Mouse (Mus musculus) forebrain, embryonic 14.5 days (tissue): ENCODE measurements around the gene Cdc40. TPM values are rescaled to one million over a fixed set of nuclear protein-coding genes. Genes with fewer than 3 reads are reported as not detected.

Source experiments
- ATAC-seq: fragments of 200-750 bp; cut with Nextera tagmentation; 2 replicates; pipeline ENCODE4 v1.8.0; 2017; ENCODE audit warnings: mild to moderate bottlenecking, moderate library complexity
- DNase-seq: peaks from one replicate; pipeline ENCODE4 v3.0.0-alpha.2; 2015; ENCODE audit warnings: low spot score
- H3K27ac ChIP-seq: fragments of 300-500 bp; sonication (generic); 2 replicates; pipeline ENCODE4 v1.5.1; 2014; ENCODE audit warnings: low read depth, mild to moderate bottlenecking, control low read depth, low read length, moderate library complexity
- H3K27me3 ChIP-seq: fragments of 300-500 bp; sonication (generic); replicated peaks from 2 replicates; pipeline ENCODE4 v1.6.1; 2014; ENCODE audit warnings: low read length, control low read depth, mixed read lengths; ENCODE audit not compliant: control insufficient read depth, insufficient read depth
- H3K36me3 ChIP-seq: fragments of 300-500 bp; sonication (generic); 2 replicates; pipeline ENCODE4 v1.6.1; 2014; ENCODE audit warnings: low read length, control low read depth; ENCODE audit not compliant: control insufficient read depth, insufficient read depth
- H3K4me1 ChIP-seq: fragments of 300-500 bp; sonication (generic); 2 replicates; pipeline ENCODE4 v1.6.1; 2014; ENCODE audit warnings: antibody characterized with exemption, low read length, control low read depth; ENCODE audit not compliant: control insufficient read depth, insufficient read depth
- H3K4me2 ChIP-seq: fragments of 300-500 bp; sonication (generic); 2 replicates; pipeline ENCODE4 v1.6.1; 2014; ENCODE audit warnings: mild to moderate bottlenecking, control low read depth, low read length
- H3K4me3 ChIP-seq: fragments of 300-500 bp; sonication (generic); 2 replicates; pipeline ENCODE4 v1.5.1; 2014; ENCODE audit warnings: low read depth, low read length, control low read depth
- H3K9ac ChIP-seq: fragments of 300-500 bp; sonication (generic); 2 replicates; pipeline ENCODE4 v1.6.1; 2014; ENCODE audit warnings: mild to moderate bottlenecking, low read length, control low read depth, moderate library complexity
- H3K9me3 ChIP-seq: fragments of 300-500 bp; sonication (generic); replicated peaks from 2 replicates; pipeline ENCODE4 v1.6.1; 2016; ENCODE audit warnings: low read length, control low read depth, mixed read lengths; ENCODE audit not compliant: control insufficient read depth
- WGBS: fragments of 180-500 bp; shearing (Covaris S2); extraction: QIAGEN DNeasy Blood & Tissue Kit; methylation state at CpG from one replicate; pipeline ENCODE4 v1.1.7; 2014; 5-methylcytosine and 5-hydroxymethylcytosine counted together
- polyA plus RNA-seq: library from polyadenylated mRNA; unstranded; fragments of >200 nt; fragmentation: Nextera tagmentation; extraction: Ambion mirVana; gene quantifications from 2 replicates; pipeline ENCODE4 v1.2.1, GENCODE M21; 2014

The Cdc40 gene
- polyA plus RNA-seq, 1 experiment from 2014 or later: 28.0 TPM

- no peak overlapping the region for H3K4me2 ChIP-seq
- H3K4me3 ChIP-seq: no peak overlapping the region
- H3K27me3 ChIP-seq: no peaks in the 10 kb centered on the region
- no peak for ATAC-seq
- no peak overlapping the region for H3K27ac ChIP-seq
- peaks cover 23% of the 10 kb centered on the region for H3K36me3 ChIP-seq
- H3K4me1 ChIP-seq: no peaks in the 10 kb centered on the region
- no peak overlapping the region for H3K9ac ChIP-seq
- no peaks in the 10 kb centered on the region for H3K9me3 ChIP-seq
- no peak for DNase-seq
Measured at GRCm38 (mm10) chr10:40851138-40851537, 32.0 kb downstream of the Cdc40 start.

- 90% methylated on average over 2 of the region's 2 CpGs for WGBS
- H3K27ac ChIP-seq: no peak overlapping the region
- no peak overlapping the region for H3K4me3 ChIP-seq
- peaks cover 25% of the 10 kb centered on the region for H3K36me3 ChIP-seq
- DNase-seq (no peak), ATAC-seq (no peak)
- no peak overlapping the region for H3K9ac ChIP-seq
- H3K4me1 ChIP-seq: no peaks in the 10 kb centered on the region
- H3K4me2 ChIP-seq: no peak overlapping the region
- no peaks in the 10 kb centered on the region for H3K27me3 ChIP-seq
- H3K9me3 ChIP-seq: no peaks in the 10 kb centered on the region
Measured at GRCm38 (mm10) chr10:40850644-40851043, 32.5 kb downstream of the Cdc40 start.

GRCm38 (mm10) chr10:40847176-40847874, 35.8 kb downstream of the Cdc40 start:
- DNase-seq (no peak), ATAC-seq (no peak; the same call in 1 of the 2 replicates)
- Histone ChIP-seq H3K4me1 (no peaks in the 10 kb centered on the region), H3K27ac (no peak overlapping the region), H3K9me3 (no peaks in the 10 kb centered on the region), H3K36me3 (peaks cover 49% of the 10 kb centered on the region), H3K27me3 (no peaks in the 10 kb centered on the region), H3K9ac (no peak overlapping the region), H3K4me2 (no peak overlapping the region), H3K4me3 (no peak overlapping the region)
- WGBS: 87% methylated on average over 10 of the region's 10 CpGs

DNA sequence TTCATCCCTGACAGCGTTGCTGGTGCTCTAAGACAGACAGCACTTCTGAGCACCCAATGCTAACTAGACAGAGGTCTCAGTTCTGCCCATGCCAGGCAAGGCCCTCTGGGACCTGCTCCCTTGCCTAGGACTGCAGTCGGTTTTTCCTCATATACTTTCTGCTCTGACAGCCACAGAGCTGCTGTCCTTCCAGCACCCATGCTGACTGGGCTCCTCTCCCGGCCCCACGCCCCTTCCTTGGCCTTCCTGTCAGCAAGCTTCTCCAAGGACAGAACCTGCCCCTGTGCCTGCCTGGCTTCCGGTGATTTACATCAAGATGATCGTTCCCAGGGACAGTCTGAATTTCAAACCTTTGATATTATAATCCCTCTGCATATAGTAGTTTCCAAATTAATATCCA, 37.5 kb downstream of the Cdc40 start:
- Histone ChIP-seq H3K9ac (no peak overlapping the region), H3K4me2 (no peak overlapping the region), H3K27ac (no peak overlapping the region), H3K9me3 (no peaks in the 10 kb centered on the region), H3K36me3 (peaks cover 66% of the 10 kb centered on the region), H3K27me3 (no peaks in the 10 kb centered on the region), H3K4me1 (no peaks in the 10 kb centered on the region), H3K4me3 (no peak overlapping the region)
- 87% methylated on average over 6 of the region's 6 CpGs for WGBS
- ATAC-seq (no peak), DNase-seq (no peak)

- Histone ChIP-seq H3K27me3 (no peaks in the 10 kb centered on the region), H3K4me1 (no peaks in the 10 kb centered on the region), H3K9me3 (no peaks in the 10 kb centered on the region), H3K27ac (no peak overlapping the region; the same call in 1 of the 2 replicates), H3K9ac (no peak overlapping the region), H3K4me3 (no peak overlapping the region), H3K4me2 (no peak overlapping the region), H3K36me3 (peaks cover 74% of the 10 kb centered on the region)
- DNase-seq (peak; percentile 8), ATAC-seq (peak; percentile 29; the same call in 1 of the 2 replicates)
- WGBS: 63% methylated on average over 10 of the region's 10 CpGs
Measured at GRCm38 (mm10) chr10:40844546-40844945, 38.6 kb downstream of the Cdc40 start.

DNA sequence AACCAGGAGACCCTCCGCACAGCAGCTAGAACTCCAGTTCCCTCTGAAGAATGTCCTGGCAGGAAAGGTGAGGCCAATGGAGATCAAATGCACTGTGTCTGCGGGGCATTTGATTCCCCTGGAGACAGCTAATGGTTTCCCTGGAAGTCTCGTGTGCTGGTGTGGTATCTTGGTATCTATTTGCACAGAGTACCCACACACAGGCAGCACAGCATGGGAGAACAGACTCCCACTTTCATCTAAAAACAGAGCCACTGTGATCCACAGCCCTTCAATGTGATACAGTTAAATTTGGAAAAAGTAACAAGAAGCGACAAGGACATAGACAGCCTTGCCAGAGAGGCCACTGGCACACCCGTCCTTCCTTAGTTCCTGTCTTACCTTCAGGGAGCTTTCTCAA, 39.3 kb downstream of the Cdc40 start:
- ATAC-seq: no peak

DNA sequence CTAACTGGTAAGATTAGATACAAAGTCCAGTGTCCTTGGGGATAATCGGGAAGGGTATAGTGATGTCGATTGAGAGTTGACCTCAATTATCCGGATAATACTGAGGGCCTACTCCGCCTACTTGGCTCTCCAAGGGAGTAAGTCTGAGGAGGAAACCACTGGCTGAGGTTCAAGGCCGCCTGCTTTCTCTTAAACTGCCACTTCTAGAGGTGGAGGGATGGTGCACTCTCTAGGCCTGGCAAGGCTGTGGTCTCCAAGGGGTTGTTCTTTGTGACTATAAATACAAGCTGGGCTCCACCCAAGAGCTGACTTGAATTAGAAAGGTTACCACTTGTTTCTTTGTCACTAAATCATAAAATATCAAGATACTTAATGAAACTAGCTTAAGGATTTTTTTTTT, 43.0 kb downstream of the Cdc40 start:
- Histone ChIP-seq H3K27me3 (no peaks in the 10 kb centered on the region), H3K36me3 (peaks cover 61% of the 10 kb centered on the region), H3K9ac (no peak overlapping the region), H3K4me3 (no peak overlapping the region), H3K27ac (no peak overlapping the region), H3K4me2 (no peak overlapping the region), H3K4me1 (no peaks in the 10 kb centered on the region), H3K9me3 (no peaks in the 10 kb centered on the region)
- WGBS: 95% methylated on average over 5 of the region's 5 CpGs
- DNase-seq (no peak), ATAC-seq (no peak)

More for the DNA sequence above, 39.3 kb downstream of the Cdc40 start:
- Histone ChIP-seq H3K36me3 (peaks cover 71% of the 10 kb centered on the region), H3K9me3 (no peaks in the 10 kb centered on the region), H3K4me2 (no peak overlapping the region), H3K9ac (no peak overlapping the region), H3K4me3 (no peak overlapping the region), H3K27ac (no peak overlapping the region), H3K4me1 (no peaks in the 10 kb centered on the region), H3K27me3 (no peaks in the 10 kb centered on the region)
- DNase-seq: no peak
- 86% methylated on average over 5 of the region's 5 CpGs for WGBS

GRCm38 (mm10) chr10:40831267-40831666, 51.8 kb downstream of the Cdc40 start:
- no peak for ATAC-seq

DNA sequence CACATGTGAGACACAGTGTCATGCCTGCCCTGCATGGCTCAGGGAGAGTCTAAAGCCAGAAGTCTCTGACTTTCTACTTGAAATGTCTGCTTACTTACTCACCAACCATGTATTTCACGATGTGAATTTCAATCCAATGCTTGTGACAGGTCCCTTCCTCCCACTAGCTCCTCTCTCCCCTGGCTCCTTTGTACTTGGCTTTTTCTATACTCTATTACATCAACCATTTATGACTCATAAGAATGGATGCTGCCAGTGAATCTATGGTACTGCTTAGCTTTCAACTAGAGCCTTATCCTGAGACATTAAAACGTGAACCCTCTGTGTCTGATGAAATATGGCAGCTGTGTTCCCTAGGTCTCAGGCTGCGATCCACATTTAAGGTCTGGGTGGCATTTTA, 52.8 kb downstream of the Cdc40 start:
- no peak for DNase-seq
- H3K4me1 ChIP-seq: no peaks in the 10 kb centered on the region
- H3K36me3 ChIP-seq: peaks cover 26% of the 10 kb centered on the region
- no peaks in the 10 kb centered on the region for H3K27me3 ChIP-seq
- 97% methylated on average over 3 of the region's 3 CpGs for WGBS
- H3K9me3 ChIP-seq: no peaks in the 10 kb centered on the region
- no peak overlapping the region for H3K4me3 ChIP-seq
- no peak overlapping the region for H3K4me2 ChIP-seq
- no peak overlapping the region for H3K27ac ChIP-seq
- no peak overlapping the region for H3K9ac ChIP-seq
- no peak for ATAC-seq

More at GRCm38 (mm10) chr10:40831267-40831666, 51.8 kb downstream of the Cdc40 start:
- DNase-seq: no peak
- H3K9ac ChIP-seq: no peak overlapping the region
- H3K27ac ChIP-seq: no peak overlapping the region
- H3K36me3 ChIP-seq: peaks cover 32% of the 10 kb centered on the region
- H3K4me1 ChIP-seq: no peaks in the 10 kb centered on the region
- no peak overlapping the region for H3K4me3 ChIP-seq
- no peaks in the 10 kb centered on the region for H3K9me3 ChIP-seq
- no peak overlapping the region for H3K4me2 ChIP-seq
- no peaks in the 10 kb centered on the region for H3K27me3 ChIP-seq
- 88% methylated on average over 6 of the region's 7 CpGs for WGBS
